Mouse (Mus musculus): Measurements from ENCODE around the gene Pakap.

DNA sequence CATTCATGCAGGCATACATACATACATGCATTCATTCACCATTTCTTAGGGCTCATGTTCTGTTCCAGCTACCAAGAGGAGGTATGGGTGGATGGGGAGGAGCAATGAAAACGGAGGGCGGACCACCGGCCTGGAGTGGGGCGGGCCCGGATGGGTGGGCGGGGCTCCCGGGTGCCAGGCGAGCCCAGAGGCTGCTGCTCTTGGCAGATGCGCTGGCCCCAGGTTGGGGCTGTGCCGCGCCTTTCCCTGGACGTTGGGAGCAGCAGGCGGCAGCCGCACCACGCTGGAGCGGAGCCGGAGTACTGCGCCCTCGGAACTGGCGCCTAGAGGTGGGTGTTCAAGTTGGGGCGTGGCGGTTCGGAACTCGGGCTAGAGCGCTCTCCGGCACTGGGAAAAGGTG, 214.0 kb downstream of the Pakap start:
- no peak for TF ChIP-seq CTCF (IDR thresholded peaks at IDR 0.05; ENCODE audit: extremely low read depth, insufficient read length, insufficient replicate concordance, low read depth, low read length)
- peak; percentile 11; the same call in 1 of the 2 replicates for TF ChIP-seq POLR2A (IDR thresholded peaks at IDR 0.05; ENCODE audit: low read depth, low read length)

Measured in small intestine, adult 2 months (tissue).